Mouse (Mus musculus) common myeloid progenitor, adult 5-6 weeks (primary cell): ENCODE measurements around the gene Arhgap19. TPM values are rescaled to one million over a fixed set of nuclear protein-coding genes. Genes with fewer than 3 reads are reported as not detected.

Source experiments
- ATAC-seq: replicated peaks from 2 replicates; pipeline ENCODE4 v1.8.0; 2016; ENCODE audit warnings: low read depth, mild to moderate bottlenecking, moderate TSS enrichment, inconsistent platforms; ENCODE audit not compliant: poor library complexity, severe bottlenecking
- total RNA-seq: library from RNA; stranded (forward); fragments of 200-1000, 187-1606 nt; gene quantifications from 2 replicates; pipeline ENCODE4 v1.2.3, GENCODE M21; 2017

Gene Arhgap19
- total RNA-seq = 33.2 and 36.2 TPM in 2 replicates

DNA sequence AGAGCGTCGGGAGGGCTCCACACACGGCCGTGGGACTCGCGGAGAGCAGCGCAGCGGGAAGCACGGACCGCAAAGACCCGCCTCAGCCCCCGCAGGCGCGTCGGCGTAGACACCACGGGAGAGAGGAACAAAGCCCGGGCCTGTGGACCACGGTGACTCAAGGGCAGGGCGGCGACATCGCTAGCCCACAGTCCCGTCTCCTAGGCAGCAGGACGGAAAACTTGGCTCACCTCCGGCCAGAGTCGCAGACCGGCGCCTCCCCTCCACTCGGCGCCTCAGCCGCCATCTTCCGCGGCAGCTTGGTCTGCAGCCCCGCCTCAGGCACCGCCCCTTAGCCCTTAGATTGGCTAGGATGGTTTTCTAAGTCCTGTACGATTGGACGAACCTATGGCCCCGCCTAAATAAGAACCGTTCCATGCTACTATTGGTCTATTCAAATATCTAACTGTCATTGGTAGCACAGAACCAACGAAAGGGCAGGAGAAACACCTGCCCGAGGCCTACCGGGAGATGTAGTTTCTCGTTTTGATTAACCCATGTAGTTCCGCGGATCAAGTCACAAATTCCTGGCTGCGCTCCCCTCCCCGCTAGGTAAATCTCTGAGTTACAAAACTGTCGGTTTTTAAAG lies at the start of gene Arhgap19:
Gene Arhgap19, minus strand, starts transcription at position 306 of the 628 bp plus-strand sequence.
- ATAC-seq = peak; percentile 93

GRCm38 (mm10) chr19:41850719-41851543 lies 49.1 kb upstream of the Arhgap19 start:
- 0 out of 2 replicates have a peak, but pooled peaks have one; percentile 8 for ATAC-seq

GRCm38 (mm10) chr19:41850021-41850718 lies 48.3 kb upstream of the Arhgap19 start:
- no peak for ATAC-seq

DNA sequence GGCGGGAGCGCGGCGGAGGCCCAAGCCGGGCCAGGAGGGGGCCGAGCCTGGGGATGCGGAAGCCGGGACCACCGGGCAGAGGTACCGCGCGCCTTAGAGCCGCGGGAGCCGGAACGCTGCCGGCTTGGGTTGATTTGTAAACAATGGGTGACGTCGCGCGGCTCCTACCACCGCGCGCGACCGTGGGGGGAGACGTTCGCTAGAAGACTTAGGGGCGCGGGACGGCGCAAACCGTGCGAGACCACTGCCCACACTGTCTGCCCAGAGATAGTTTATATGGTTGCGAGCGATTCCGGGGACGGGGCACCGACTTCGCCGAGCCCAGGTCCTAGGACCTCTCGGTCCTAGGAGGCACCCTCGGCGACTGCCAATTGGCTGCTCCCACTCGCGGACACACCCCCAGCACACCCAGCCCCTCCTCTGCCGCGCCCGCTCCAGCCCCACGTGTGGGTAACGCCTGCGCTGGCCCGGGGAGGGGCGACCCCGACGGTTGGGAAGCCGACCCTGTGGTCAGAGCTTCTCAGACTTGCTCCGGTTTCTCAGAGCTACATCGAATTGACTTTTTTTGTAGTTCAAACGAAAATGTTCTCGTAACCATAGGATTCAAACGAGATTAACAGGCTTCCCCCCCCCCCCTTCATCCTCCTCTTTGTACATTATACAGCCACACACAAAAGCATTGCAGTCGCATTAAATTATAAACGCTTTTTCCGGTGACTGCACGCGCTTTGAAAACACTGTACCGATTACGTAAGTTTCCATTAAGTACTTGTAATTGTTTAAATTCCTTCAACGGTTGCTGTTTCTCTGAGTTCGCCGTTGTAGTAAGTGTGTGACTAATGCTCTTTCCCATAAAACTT lies 46.4 kb upstream of the Arhgap19 start, which contains the start of gene Frat2:
Gene Frat2, minus strand, starts transcription at position 141 of the 860 bp plus-strand sequence.
- peak; percentile 89 for ATAC-seq

DNA sequence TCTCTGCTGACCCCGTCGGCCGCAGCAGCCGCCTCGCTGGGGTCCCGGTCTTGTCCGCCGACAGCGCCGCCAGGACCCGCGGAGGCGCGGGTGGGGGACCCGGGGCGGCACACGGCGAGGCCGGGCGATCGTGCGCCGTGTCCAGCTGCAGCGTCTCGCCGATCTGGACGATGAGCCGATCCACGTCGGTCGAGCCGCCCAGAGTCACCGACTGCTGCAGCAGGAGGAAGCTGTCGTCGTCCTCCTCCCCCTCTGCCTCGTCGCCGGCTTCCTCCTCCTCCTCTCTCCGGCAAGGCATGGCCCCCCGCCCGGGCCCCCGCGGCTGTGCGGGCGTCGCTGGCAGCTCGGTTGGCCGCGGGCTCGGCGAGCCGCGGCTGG lies 45.8 kb upstream of the Arhgap19 start:
- ATAC-seq = peak; percentile 13

DNA sequence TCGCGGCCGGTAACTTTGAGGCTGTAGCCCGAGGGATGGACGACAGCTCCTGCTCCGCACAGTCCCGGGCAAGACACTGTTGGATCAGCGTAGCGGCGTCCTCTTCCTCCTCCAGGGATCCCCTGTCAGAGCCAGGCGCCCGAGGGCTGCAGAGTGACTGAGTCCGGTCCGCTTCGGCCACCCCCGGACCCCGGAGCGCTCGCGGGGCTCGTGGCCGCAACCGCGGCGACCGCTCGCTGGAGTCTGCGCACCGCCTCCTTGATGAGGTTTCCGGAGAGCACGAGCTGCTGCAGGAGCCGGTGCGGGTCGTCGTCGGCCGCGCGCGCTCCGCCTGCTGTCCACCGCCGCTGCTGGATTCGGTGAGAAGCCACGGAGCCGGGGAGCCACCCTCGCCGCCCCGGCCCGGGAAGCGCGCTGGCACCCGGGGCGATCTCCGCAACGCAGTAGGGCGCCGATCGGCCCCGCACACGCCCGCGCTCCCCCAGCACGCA lies 45.3 kb upstream of the Arhgap19 start:
- no peak for ATAC-seq

GRCm38 (mm10) chr19:41846366-41847090 lies 44.7 kb upstream of the Arhgap19 start:
- no peak for ATAC-seq

DNA sequence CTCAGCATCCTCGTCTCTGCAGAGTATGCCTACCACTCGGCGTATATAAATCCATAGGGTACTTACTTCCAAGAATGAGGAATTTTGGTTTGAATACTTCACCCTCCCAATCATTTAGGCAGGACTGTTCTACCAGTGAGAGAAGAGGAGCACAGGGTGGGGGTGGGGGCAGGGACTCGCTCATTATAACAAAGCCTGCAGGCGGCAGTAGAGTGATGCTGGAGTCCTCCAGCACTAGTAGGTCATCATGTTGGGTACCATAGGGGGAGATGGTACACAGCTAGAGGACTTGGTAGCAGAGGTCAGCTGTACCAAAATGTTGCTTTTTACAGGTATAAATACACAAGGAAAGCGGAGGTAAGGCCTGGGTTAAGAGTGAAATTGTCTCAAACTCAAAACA lies 42.5 kb upstream of the Arhgap19 start:
- ATAC-seq = no peak

DNA sequence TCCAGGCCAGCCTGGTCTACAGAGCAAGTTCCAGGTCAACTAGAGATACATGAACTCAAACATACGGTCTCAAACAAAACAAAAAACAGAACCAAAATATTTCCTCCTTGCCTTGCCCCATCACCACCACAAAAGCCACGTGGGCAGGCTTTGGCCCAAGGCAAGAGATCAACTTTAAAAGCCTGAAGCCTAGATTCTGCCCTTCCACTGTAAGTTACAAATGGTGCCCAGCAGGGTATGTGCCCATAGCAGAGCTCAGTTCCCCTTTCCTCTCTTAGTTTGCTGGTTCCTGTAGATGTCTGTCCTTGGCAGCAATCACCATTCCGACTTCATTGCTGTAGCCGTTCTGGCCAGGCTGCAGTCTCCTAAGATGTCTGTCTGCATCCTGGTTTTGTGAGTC lies 40.9 kb upstream of the Arhgap19 start:
- peak; percentile 52 for ATAC-seq

GRCm38 (mm10) chr19:41842196-41842595 lies 40.3 kb upstream of the Arhgap19 start:
- ATAC-seq = no peak

DNA sequence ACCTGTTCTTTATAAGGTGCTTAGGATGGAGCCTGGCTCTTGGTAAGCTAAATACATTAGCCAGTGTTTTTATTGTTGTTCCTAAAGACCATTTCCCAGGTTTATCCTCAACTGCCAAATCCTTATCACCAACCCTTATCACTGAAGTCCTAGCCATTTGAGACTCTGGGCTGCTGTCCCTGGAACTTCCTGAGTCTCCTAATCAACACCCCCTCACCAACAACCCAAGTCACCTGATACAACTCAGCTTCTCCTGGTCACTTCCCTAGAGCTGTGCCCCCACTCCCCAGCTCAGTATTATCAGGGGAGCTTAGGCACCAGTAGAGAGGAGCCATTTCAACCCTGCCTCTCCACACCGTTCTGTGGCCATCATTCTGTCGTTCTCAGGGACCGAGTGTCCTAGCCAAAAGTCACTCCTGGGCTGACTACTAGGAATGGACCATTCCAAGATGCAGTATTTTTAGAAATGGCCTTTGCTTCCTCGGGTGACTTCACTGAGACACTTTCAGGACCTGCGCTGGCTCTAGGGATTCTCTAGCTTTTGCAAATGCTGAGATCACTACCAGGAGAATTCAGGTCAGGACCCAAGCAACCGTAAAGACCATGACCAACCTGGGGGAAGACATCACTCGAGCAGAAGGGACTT lies 39.4 kb upstream of the Arhgap19 start:
- no peak for ATAC-seq

GRCm38 (mm10) chr19:41839685-41840084 lies 37.8 kb upstream of the Arhgap19 start:
- no peak for ATAC-seq

GRCm38 (mm10) chr19:41838808-41839207 lies 37.0 kb upstream of the Arhgap19 start:
- ATAC-seq = no peak

DNA sequence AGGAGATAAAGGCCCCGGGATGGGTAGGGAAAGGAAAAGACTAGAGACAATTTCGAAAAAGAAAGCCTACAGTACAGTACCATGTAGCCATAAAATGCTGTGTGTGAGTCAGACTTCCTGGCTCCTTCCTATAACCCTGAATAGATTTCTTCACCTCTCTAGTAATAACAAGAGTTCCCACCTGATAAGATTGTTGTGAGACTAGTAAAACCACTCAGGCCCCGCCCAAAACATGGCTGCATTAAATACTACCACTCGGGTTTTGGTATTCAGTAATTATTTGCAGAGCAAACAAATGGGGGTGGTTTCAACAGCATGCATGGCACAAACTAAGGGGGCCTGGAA lies 36.0 kb upstream of the Arhgap19 start:
- no peak for ATAC-seq

- ATAC-seq = no peak
Measured at GRCm38 (mm10) chr19:41837194-41837916, 35.5 kb upstream of the Arhgap19 start.

DNA sequence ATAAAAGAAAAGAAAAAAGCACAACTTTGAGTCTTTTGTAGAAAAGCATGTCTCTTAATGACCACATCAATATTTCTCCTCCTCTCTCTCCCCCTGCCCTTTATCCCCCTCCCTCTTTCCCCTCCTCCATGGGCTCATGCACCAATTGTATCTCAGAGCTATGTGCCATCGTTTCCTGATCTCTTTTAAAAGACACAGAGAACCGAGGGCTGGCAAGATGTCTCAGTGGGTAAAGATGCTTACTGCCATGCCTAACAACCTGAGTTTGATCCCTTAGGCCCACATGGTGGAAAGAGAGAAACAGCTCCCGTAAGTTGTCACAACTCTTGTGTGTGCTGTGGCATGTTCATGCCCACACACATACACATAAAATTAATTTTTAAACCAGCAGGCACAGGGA lies 34.9 kb upstream of the Arhgap19 start:
- no peak for ATAC-seq

DNA sequence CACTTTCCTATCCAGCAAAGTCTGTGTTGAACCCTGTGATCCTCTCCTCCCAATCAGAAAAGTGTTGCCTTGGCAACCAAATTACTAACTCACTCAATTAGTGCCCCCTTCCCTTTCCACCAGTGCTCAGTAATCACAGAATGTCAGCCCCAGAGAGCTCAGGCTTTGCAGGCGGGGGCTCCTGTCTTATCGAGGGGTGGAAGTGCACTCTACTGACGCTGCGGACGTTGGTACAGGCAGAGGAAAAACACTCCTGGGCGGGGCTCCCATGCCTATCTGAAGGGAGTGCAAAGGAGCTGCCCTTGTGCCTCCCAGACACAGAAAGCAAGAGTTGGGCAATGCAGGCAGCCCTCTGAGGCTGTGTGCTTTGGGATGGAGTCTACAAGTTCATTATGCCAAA lies 34.0 kb upstream of the Arhgap19 start:
- peak; percentile 85 for ATAC-seq

GRCm38 (mm10) chr19:41835407-41835806 lies 33.6 kb upstream of the Arhgap19 start:
- ATAC-seq = no peak
